Mouse (Mus musculus) myocyte (in vitro differentiated cells): ENCODE data around the gene Helz.

ENCODE experiments used
- CEBPB ChIP-seq: IDR thresholded peaks from 2 replicates; pipeline ENCODE4 v1.6.1; 2011; ENCODE audit warnings: mild to moderate bottlenecking, moderate library complexity; ENCODE audit not compliant: poor library complexity, insufficient read depth, severe bottlenecking
- MYOD1 ChIP-seq, 3 experiments: IDR thresholded peaks; one replicate each; pipeline ENCODE4 v1.6.1; 2011; ENCODE audit warnings: control low read depth in 2 of 3, low read depth in 2 of 3, mild to moderate bottlenecking in 2 of 3, moderate library complexity in 1 of 3; ENCODE audit not compliant: insufficient read length in 2 of 3, control insufficient read depth in 1 of 3
- POLR2A ChIP-seq: IDR thresholded peaks from one replicate; pipeline ENCODE4 v1.6.1; 2011; ENCODE audit warnings: low read depth, mild to moderate bottlenecking, control low read depth, moderate library complexity; ENCODE audit not compliant: insufficient read length
- REST ChIP-seq: IDR thresholded peaks from one replicate; pipeline ENCODE4 v1.6.1; 2011; ENCODE audit warnings: mild to moderate bottlenecking, control low read depth, moderate library complexity; ENCODE audit not compliant: insufficient read depth, insufficient read length
- SRF ChIP-seq: IDR thresholded peaks from one replicate; pipeline ENCODE4 v1.6.1; 2011; ENCODE audit warnings: low read depth; ENCODE audit not compliant: control insufficient read depth, insufficient read length
- TCF12 ChIP-seq: IDR thresholded peaks from one replicate; pipeline ENCODE4 v1.6.1; 2011; ENCODE audit warnings: mild to moderate bottlenecking, control low read depth; ENCODE audit not compliant: poor library complexity, insufficient read depth, severe bottlenecking
- USF1 ChIP-seq: IDR thresholded peaks from one replicate; pipeline ENCODE4 v1.6.1; 2011; ENCODE audit warnings: low read depth, mild to moderate bottlenecking, control low read depth, moderate library complexity

- TF ChIP-seq MYOD1 (IDR thresholded peaks at IDR 0.05; ENCODE audit: control insufficient read depth in 1 of 3, insufficient read length in 2 of 3, low read depth in 2 of 3) = no peak
- TF ChIP-seq POLR2A = no peak
- TF ChIP-seq TCF12 = no peak
- TF ChIP-seq REST = no peak
- no peak for TF ChIP-seq SRF
- TF ChIP-seq CEBPB = no peak
- TF ChIP-seq USF1 = no peak
These were observed 1.8 kb upstream of the Helz start for GRCm38 (mm10) chr11:107545747-107546476.
